Mouse (Mus musculus) layer of hippocampus, adult 8-10 months (tissue): Measurements from ENCODE around the gene Spef1. TPM values are rescaled to one million over a fixed set of nuclear protein-coding genes. Genes with fewer than 3 reads are reported as not detected.
A peak's percentile ranks its signal among the peaks of the same experiment; 100 is the strongest.

Source experiments
- DNase-seq, 2 experiments: peaks; one replicate each; pipeline ENCODE4 v3.0.0; 2022; ENCODE audit warnings: low spot score in 2 of 2
- total RNA-seq, 4 experiments: library from RNA; stranded (reverse); gene quantifications; 2 replicates each; pipeline ENCODE4 v1.2.4; 2022

Gene Spef1
- total RNA-seq, 4 experiments from 2014 or later = 6.7 to 10.7 (median 8.8) TPM

- no peak for DNase-seq
Observed at GRCm38 (mm10) chr2:131145121-131145520, 42.0 kb downstream of the Spef1 start.

DNA sequence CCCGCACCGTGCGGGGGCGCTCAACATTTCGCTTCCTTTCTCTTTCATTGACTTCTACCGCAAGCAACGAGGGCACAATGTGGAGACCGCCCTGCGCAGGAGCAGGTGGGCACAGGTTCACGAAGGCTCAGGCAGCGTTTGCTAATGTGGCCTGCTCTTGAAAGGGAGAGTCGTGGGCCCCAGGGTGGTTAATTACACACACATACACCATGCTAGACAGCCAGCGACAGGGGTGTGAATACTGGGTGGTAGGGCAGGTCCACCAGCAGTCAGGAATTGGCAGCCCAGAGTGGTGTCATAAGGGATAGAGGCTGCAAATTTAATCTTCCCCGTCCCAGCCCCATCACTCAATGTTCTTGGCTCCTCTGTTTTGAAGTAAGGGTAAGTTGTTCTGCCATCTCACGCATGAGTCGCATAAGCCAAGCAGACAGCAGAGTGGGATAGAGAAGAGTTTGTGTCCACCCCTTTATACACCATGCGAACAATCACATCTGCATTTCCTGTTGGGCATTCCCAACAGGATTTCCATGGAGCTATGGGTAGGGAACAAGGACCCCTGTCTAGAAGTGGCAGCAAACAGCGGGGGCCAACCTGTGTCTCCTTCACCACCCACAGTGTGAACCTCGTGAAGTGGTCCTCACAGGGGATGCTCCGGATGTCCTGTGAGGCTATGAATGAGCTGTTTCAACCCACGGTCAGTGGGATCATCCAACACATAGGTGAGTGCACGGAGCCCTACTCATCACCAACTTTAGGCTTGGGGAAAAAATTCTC, 43.9 kb downstream of the Spef1 start:
- no peak for DNase-seq

DNA sequence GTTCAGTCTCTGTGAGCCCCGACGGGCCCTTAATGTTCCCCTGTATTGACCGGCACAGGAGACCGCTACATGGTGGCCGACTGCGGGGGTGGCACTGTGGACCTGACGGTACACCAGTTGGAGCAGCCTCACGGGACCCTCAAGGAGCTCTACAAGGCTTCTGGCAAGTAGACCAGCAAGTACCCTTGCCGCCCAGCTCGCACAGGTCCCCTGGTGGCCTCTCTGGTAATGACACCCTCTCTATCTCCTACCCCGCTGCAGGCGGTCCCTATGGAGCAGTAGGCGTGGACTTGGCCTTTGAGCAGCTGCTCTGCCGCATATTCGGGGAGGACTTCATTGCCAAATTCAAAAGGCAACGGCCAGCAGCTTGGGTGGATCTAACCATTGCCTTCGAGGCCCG, 44.5 kb downstream of the Spef1 start:
- peak; percentile 31 to 38 for DNase-seq

DNA sequence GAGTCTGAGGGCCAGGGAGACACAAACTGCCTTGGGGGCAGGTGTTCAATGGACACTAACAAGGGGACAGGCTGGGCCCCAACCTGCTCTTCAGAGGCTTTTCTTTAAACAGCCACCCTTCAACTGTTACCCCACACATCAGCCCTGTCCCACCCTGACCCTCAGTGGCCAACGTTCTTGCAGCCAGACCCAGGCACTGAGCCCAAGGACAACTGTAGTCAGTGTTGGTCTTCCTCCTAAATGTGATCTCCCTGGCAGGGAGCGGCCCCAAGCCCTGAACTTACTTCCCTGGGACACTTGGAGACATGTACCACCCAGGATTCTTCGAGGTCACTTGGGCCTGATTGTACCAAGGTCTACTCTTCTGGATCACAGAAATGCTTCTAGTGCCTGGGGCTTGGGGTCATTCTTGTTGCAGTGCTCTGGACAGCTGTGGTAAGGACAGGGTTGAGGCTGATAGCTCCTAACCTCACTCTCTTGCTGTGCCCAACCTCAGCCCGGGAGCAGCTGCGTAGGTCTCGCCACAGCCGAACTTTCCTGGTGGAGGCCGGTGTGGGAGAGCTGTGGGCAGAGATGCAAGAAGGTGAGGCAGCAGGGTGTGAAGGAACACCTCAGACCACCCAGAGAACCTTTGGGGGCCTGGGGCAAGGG, 45.6 kb downstream of the Spef1 start:
- DNase-seq = no peak

- DNase-seq = no peak
Observed at GRCm38 (mm10) chr2:131140533-131140905, 46.6 kb downstream of the Spef1 start.

- DNase-seq = no peak
Observed at GRCm38 (mm10) chr2:131139886-131140532, 47.1 kb downstream of the Spef1 start.

DNA sequence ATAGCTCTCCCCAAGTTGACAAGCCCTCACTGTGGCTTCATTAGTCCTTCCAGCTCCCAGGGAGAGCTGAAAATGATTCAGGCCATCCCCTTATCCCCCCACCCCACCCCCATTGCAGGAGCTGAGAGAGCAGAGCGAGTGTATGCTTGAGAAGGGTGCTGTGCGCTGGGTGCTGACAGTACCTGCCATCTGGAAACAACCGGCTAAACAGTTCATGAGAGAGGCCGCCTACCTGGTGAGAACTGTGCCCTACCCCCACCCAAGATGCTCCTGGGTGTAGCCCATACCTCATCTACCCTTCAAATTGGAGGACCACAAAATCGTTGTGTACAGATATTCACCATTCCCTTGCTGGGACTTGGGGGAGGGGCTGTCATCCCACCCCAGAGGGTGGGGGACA, 47.8 kb downstream of the Spef1 start:
- no peak for DNase-seq

DNA sequence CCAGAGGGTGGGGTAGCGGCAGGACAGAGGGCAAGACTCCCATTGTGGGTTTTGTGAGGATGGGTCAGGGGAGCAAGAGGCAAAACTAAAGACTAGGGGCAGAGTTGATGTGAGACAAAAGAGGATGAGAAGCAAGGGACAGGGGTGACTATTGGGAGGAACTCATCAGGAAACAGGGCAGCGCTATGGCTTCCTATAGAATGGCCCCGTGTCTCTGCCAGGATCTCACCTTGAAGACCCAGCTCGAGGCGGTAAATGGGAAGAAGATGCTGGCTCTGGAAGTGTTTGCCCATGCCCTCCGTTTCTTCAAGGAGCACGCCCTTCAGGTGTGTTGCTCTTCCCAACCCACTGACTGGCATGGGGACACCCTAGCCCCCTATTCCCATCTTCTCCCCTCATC, 48.3 kb downstream of the Spef1 start:
- no peak for DNase-seq

DNA sequence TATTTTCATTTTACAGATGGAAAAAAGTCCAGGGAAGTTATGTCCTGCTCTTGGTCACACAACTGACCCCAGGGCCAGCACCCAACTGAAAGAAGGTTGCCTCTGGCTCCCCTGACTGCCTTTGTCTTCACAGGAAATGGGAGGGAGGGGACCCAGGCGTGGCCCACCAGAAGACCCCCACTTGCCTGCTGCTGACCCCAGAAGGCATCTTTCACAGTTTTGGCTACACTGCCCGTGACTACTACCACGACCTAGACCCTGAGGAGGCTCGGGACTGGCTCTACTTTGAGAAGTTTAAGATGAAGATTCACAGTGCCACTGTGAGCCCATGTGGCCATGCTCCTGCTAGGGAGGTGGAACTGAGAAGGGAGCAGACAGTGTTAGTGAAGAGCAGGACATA, 48.8 kb downstream of the Spef1 start:
- DNase-seq = no peak

- DNase-seq = peak in 1 of 2 experiments; percentile 1
Observed at GRCm38 (mm10) chr2:131135521-131136139, 51.5 kb downstream of the Spef1 start.

DNA sequence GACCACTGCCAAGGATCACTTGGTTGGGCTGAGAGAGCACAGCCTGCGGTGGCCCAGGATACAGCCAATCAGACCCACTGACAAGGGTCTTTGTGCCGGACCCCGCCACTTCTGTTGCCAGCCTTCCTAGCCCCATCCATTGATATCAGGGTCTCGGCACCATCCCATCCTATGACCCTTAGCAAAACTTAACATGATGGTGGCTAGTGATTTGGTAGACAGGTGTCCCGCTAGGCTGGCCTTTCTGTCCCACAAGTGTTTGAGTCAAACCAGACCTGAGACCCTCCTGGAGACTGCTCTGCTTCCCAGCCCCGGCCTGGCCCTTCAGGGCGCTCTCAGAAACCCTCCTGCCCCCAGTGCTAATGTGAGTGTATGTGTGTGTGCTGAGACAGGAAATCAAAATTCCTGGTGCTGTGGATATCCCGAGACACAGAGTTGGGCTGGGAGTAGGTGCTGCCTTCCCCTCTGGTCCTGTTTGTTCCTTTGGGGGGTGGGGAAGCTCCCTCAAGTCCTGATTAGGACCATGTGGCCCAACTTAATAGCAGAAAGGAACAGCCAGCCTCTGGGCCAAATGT, 52.2 kb downstream of the Spef1 start:
- peak in 1 of 2 experiments; percentile 0 for DNase-seq

DNA sequence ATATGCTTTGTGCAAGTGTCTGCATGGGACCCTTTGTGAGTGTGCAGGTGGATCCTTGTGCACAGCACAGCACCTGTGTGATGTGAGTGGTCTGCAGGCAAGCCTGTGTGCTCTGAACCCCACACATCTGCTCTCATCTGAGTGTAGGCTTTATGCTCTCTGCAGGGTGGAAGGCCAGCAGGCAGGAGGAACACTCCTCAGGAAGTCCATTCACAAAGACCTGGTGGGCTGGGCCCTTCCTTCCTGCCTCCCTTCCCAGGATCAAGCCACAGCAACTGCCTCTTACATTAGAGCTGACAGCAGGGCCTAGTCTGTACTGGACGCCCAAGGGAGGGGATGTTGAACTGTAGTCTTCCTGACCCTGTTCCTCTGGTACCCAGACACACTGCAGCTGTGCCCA, 52.7 kb downstream of the Spef1 start:
- DNase-seq = no peak

DNA sequence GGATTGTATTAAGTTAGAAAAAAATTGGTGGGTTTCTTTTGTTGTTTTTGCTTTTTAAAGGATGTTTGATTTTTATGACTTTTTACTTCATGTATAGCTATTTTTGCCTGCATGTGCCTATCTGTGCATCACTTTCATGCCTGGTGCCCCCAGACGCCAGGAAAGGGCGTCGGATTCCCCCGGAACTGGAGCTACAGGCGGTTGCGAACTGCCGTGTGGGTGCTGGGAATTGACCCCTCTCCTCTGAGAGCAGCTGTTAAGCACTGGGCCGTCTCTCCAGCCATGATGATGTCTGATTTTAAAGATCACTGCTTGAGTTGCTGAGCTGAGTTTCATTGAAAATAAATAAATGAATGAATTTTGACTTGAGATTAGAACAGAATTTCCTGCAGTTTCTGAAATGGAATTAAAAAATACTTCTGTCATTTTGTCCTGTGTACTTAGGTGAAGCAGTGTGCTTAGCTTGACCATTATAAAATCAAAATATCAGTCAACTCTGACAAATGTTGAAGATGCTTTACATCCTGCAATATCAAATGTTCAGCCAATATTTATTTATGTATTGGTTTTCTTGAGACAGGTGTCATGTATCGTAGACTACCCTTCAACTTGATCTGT, 54.0 kb downstream of the Spef1 start, which contains the start of gene Gm11037:
TSS of gene Gm11037 (plus strand) at position 568 of the 618 bp plus-strand sequence.
- no peak for DNase-seq

DNA sequence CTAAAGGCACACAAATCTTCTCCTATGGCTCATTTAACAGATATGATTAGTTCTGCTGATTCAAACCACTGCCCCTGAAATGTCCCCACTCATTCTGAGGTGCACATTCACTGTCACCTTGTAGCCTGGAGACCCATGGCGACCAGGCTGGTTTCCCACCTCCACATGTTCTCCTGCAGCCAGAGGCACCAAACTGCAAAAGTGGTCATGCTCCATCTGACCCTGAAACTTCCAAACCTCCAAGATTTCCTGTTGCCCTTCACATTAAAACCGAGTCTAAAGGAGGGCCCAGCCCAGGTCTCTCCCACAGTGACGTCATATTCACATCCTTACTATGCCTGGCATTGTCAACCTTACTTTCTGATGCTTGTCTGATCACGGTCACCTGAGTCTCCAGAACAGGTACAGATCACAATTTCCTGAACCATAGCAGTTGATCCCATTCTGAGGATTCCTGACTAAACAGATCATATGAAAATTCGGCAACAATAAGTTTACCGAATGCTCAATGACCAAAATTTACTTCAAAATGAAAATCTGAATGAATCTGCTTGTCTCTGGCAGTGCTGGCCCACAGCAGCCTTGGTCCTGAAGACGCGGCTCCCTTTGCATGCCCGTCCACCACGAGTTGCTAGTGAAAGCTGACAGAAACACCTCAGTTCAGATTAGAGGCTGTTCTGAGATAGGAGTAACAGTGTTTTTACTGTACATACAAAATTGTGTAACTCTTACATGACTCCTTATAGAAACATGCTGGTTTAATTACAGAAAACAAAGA, 54.8 kb downstream of the Spef1 start:
- peak in 1 of 2 experiments; percentile 0 for DNase-seq

DNA sequence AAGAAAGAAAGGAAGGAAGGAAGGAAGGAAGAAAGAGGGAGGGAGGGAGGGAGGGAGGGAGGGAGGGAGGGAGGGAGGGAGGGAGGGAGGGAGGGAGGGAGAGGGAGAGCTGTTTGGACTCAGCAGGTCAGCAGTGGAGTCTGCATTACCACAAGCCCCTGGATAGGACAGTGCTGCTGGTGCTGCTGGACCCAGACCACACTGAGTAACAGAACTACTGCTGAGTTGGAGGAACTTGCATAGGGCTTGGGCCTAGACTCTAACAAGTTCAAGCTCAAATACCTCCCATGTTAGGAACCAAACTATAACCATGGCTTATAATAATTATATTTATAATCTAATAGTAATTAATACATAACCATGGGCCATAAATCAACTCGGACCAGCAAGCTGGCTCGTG, 56.2 kb downstream of the Spef1 start:
- DNase-seq = no peak

DNA sequence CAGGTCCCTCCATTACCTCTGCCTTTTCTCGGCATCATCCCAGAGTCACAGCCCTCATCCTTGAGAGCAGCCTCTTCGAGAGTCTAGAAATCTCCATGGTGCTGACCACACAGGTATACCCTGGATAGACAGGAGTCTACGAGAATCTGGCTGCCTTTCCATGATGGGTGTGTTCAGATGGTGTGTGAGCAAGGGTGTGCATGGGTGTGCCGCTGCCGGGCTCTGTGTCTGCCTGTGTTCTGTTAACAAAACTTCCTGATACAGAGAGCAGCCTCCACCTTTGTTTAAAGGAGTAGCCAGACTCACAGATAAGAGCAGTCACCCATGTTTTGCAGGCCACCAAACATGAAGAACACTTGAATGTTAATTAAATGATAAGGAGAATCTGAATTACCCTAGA, 57.2 kb downstream of the Spef1 start:
- peak in 1 of 2 experiments; percentile 1 for DNase-seq

GRCm38 (mm10) chr2:131128636-131129157, 58.4 kb downstream of the Spef1 start:
- no peak for DNase-seq

GRCm38 (mm10) chr2:131128211-131128610, 58.9 kb downstream of the Spef1 start:
- no peak for DNase-seq

DNA sequence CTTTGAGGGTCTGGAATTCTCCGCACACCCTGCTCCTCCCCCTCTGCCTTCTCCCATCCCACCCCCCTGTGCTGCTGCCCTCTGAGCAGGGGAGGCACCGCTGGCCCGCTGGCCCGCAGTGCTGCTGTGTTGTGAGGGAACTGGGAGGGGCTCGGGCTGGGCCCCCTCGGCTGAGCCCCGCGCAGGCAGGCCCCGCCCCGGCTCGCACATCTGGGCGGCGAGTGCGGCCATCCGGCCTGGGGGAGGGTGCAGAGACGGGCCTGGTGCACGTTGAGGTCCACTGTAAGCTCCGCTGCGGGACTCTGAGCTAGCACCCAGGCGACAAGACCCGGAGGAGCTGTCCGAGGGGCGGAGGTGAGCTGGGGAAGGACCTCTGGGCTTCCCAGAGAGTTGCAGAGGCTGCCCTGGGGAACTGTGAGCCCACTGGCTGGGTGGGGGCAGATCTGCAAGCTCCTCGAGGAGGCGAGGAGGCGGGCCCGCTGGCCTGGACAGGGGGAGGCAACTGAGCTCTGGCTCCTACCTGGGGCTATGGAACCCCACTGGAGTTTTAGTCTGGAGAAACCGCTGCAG, 59.8 kb downstream of the Spef1 start, which contains the start of gene Hspa12b:
TSS of gene Hspa12b (plus strand) at position 120 of the 570 bp plus-strand sequence.
- DNase-seq = no peak
